Mouse (Mus musculus): Measurements from ENCODE around the gene Dnm3.
A peak's percentile ranks its signal among the peaks of the same experiment; 100 is the strongest.

Dnm3 gene

GRCm38 (mm10) chr1:161990684-161991578 lies 486.9 kb downstream of the Dnm3 start:
- DNase-seq (ENCODE audit: low spot score in 2 of 2) = no peak

GRCm38 (mm10) chr1:161983979-161984566 lies 493.8 kb downstream of the Dnm3 start:
- no peak for DNase-seq (ENCODE audit: low spot score in 2 of 2)

DNA sequence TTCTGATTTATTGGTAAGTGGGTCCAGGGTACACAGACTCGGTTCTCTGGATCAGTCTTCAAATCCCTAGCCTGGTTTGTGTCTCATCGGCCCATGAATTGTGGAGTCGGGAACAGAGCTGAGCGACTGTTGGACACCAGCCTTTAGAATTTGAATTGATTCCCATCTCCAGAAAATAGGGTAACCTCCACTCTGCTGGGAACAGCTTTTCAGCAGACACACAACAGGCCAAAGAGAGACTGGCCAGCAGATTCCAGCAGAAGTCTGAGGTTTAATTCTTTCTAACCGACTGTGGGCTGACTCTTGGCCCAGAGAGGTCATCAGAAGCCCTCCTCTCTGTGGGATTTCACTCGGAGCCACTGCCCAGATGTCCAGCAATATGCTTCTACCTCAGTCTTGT lies 494.4 kb downstream of the Dnm3 start:
- no peak for DNase-seq (ENCODE audit: low spot score in 2 of 2)

DNA sequence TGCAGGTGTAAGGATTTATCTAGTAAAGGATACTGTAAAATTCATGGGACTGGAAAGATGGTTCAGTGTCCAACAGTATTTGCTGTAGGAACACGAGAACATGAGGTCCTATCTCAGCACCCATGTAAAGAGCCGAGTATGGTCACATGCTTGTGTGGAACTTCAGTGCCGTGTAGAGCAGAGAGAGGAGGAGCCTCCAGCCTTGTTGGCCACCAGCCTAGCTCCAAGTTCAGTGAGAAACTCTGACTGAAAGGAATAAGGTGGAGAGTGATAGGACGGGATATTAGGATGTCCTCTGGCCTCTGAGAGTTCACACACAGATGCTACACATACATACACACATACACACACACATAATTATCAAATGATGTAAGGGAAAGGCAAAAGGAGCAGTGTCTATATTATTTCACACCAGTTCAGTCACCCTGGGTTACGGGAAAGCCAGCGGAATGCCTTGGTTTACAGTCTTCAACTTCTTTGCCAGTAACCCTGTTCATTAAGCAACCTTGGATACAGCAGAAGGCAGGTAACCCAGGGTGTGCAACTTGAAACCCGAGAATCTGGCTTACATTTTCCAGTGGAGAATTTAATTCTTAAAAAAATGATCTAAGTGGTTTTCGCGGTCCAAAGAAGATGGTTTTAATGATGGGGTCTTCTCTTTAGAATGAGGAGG lies 497.1 kb downstream of the Dnm3 start:
- no peak for DNase-seq (ENCODE audit: low spot score in 2 of 2)

- DNase-seq (ENCODE audit: low spot score in 2 of 2) = no peak
Observed at GRCm38 (mm10) chr1:161980046-161980445, 497.8 kb downstream of the Dnm3 start.

- no peak for DNase-seq (ENCODE audit: low spot score in 2 of 2)
Observed at GRCm38 (mm10) chr1:161979536-161979935, 498.3 kb downstream of the Dnm3 start, which contains the start of gene 4930558K02Rik. Gene 4930558K02Rik (minus strand): TSS chr1:161979636.

DNA sequence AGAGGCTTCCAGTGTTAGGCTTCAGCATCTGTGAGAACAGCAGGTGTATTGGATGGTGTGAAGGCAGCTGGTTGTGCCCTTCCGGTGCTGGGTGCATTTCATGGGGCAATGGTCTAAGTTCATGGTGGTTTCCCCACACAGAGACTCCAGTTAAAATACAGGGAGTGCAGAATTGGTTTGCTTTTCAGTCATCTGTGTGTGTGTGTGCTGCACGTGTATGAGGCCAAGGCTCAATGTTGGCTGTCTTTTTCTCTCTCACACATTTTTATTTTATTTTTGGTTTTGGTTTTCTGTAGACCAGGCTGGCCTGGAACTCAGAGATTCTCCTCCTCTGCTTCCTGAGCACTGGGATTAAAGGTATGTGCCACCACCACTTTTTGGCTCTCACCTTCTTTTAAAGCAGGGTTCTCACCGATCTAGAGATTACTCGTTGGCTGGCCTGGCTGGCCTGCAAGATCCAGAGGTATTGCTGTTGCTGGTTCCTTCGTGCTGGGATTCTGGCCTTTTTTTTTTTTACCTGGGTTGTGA lies 499.6 kb downstream of the Dnm3 start:
- no peak for DNase-seq (ENCODE audit: low spot score in 2 of 2)

- DNase-seq (ENCODE audit: low spot score in 2 of 2) = no peak
Observed at GRCm38 (mm10) chr1:161977331-161977730, 500.5 kb downstream of the Dnm3 start.

DNA sequence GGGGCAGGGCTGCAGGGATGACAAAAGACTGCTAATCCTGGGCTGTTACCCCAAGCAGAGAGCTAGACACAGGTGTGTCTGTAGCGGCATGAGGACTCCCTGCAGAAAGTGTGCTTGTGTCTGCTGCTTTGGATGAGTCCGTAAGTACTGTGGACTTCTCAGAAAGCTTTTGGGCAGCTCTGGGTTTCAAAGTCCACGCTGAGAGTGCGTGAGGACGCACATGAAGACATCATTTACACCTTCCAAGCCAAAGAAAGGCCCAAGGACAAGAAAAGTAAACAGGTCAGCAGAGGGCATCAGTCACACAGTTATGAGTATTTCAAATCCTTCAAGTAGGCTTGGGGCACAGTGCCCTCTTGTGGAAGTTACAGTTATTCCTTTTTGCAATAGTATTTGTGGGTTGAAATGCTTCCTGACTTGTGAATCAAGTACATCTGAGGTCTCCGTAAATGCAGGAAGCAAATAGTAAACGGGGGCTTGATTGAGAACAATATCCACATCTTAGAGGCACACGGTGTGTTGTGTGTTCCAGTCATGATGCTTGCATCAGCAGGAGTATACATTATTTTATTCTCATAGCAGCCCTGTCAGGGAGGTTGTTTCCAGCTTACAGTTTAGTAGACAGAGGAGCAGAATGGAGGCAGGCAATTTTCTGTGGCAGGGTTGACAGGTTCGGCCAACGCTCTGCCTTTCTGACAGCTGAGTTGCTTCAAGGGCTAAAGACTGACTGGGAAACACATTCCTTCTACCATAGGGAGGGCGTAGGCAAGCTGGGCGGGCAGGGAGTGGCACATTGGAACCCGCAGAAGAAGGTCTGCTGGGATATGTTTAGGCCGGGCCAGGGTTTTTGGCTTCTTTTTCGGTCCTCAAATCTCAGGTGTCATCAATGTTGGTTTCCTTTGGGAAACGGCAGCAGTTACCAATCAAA lies 501.3 kb downstream of the Dnm3 start:
- peak; percentile 56 to 83 for DNase-seq (ENCODE audit: low spot score in 2 of 2)

- DNase-seq (ENCODE audit: low spot score in 2 of 2) = no peak
Observed at GRCm38 (mm10) chr1:161972233-161972632, 505.6 kb downstream of the Dnm3 start.

- DNase-seq (ENCODE audit: low spot score in 2 of 2) = no peak
Observed at GRCm38 (mm10) chr1:161970874-161971273, 507.0 kb downstream of the Dnm3 start.

GRCm38 (mm10) chr1:161968589-161969407 lies 509.0 kb downstream of the Dnm3 start, which contains the start of gene Pigc:
Gene Pigc (plus strand): TSS chr1:161969186.
- peak; percentile 74 to 91 for DNase-seq (ENCODE audit: low spot score in 2 of 2)

DNA sequence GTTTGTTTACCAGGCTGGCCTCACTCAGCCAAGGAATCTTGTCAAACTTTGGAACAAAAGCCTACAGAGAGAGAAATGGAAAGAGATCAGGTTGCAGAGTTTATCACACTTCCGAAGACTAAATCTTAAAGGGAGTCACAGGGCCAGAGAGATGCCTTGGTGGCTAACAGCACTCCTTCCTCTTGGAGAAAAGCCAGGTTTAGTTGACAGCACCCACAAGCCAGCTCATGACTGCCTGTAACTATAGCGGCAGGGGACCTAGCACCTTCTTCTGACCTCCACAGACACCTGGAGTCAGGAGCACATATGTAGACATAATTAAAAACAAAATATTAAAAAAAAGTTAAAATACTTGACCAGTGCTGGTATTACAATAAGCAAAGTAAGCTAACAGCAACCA lies 509.9 kb downstream of the Dnm3 start:
- DNase-seq (ENCODE audit: low spot score in 2 of 2) = no peak

- peak in 1 of 2 experiments; percentile 41 for DNase-seq (ENCODE audit: low spot score in 2 of 2)
Observed at GRCm38 (mm10) chr1:161962465-161963377, 515.1 kb downstream of the Dnm3 start.

DNA sequence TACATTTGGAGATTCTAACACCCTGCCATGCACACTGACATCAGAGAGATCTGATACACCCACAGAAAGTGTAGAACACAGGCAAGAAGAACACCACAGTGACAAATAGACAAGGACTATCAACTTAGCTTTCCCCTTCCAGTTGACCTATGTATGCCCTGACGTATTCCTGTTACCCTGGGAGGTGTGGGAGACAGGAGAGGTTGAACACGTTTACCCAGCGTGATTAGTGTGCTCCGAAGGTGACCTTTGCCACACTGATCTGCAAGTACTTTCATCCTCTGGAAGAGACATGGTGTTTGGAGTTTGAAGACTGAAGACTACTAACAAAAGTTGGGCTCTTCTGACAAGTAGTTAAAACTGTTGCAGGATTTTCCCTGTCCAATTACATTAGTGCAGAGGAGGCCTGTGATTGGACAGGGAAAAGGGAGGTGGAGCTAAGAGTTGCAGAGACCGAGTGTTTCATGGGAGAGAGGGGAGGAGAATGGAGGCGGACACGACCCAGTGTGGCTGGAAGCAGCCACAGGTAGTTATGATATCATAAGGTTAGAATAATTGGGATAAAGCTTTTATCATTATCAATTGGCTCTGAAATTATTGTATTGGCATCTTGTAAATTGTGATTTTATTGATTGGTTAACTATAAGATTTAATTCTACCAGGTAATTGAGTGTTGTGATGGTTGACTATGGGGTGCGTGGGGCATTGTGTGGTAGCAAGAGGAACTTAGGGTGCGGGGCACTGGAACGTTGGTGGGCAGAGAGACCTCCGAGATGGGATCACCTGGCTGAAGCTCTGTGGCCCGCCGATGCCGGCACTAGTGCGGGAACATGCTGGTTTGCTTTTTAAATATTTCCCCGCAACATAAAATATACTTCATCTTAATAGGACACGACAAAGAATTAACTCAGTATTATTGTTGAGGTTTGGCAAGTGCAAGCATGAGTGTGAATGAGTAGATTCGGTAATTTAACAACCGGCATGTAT lies 519.6 kb downstream of the Dnm3 start:
- DNase-seq (ENCODE audit: low spot score in 2 of 2) = no peak

DNA sequence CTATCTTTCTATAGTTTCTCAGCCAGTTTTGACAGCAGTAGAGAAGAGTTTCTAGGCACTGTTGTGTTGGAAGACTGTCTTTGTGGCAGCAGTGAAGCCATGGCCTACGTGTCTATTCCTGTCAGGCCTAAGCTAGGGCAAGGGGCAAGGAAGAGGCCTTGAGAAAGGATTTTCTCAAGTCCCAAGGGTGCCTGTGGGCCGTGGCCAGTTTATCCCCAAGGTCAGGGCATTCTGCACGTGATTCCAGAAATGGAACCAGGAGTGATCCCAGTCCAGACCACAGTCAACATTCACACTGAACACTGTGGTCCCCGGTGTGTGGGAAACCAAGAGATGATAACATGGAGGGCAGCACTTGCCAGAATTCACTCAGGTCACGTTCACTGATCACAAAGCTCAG lies 522.0 kb downstream of the Dnm3 start:
- no peak for DNase-seq (ENCODE audit: low spot score in 2 of 2)

DNA sequence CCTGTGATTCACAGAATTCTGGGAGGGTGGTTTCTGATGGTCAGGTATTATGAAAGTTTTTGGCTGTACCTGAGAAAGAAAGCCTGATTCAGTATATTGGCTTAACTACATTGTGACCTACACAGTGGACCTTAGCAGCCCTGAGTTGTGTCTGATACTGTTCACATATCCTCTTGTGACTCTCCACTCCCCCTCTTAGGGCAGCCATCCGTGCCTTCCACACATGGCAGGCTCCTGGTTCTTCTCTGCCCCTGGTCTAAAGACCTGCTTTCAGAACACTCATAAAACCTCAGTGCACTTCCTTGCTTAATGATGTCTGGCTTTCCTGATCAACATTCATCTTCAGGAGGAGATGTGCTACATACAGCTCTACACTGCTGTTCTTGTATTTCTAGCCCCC lies 525.2 kb downstream of the Dnm3 start:
- no peak for DNase-seq (ENCODE audit: low spot score in 2 of 2)

All from spleen, postnatal 10 days (tissue).